Mouse (Mus musculus) gastrocnemius, adult 2 months (tissue): ENCODE data around the gene Cul5. TPM values are rescaled to one million over a fixed set of nuclear protein-coding genes. Genes with fewer than 3 reads are reported as not detected.

Experiments used
- DNase-seq: peaks from one replicate; pipeline ENCODE4 v3.0.0; 2022
- H3K27ac ChIP-seq: fragments of 200-600 bp; 2 replicates; pipeline ENCODE4 v1.8.1; 2022; ENCODE audit warnings: mild to moderate bottlenecking
- H3K4me3 ChIP-seq: fragments of 200-600 bp; 2 replicates; pipeline ENCODE4 v1.8.1; 2022; ENCODE audit warnings: mild to moderate bottlenecking, moderate library complexity
- CTCF ChIP-seq: fragments of 200-600 bp; IDR thresholded peaks from 2 replicates; pipeline ENCODE4 v1.8.1; 2022; ENCODE audit warnings: antibody characterized with exemption, mild to moderate bottlenecking, moderate library complexity
- intact Hi-C: fragments of 180-260 bp; cut with DNase I; formaldehyde crosslinking; loops from one replicate; pipeline ENCODE4 v1.15.1; 2025
- long read RNA-seq, 2 experiments: library from polyadenylated mRNA; stranded (forward); transcript quantifications; one replicate each; pipeline ENCODE4 v2.0.0; 2021
- total RNA-seq, 2 experiments: library from RNA; stranded (reverse); gene quantifications; 2 replicates each; pipeline ENCODE4 v1.2.3; 2021

The Cul5 gene
- total RNA-seq, result 10 to 100 TPM; 77.2 to 80.3 TPM
- long read RNA-seq, experiment 1, transcript Cul5-201 (19 exons, 3,585 nt), result major isoform, 77 of 92 reads
- long read RNA-seq, experiment 1, partial matches to known transcripts, result 8 of 92 reads
- long read RNA-seq, experiment 1, other reads (novel, unspliced or antisense), result 7 of 92 reads
- long read RNA-seq, experiment 2, transcript Cul5-201 (19 exons, 3,585 nt), result major isoform, 63 of 80 reads
- long read RNA-seq, experiment 2, partial matches to known transcripts, result 4 of 80 reads
- long read RNA-seq, experiment 2, other reads (novel, unspliced or antisense), result 13 of 80 reads

DNA sequence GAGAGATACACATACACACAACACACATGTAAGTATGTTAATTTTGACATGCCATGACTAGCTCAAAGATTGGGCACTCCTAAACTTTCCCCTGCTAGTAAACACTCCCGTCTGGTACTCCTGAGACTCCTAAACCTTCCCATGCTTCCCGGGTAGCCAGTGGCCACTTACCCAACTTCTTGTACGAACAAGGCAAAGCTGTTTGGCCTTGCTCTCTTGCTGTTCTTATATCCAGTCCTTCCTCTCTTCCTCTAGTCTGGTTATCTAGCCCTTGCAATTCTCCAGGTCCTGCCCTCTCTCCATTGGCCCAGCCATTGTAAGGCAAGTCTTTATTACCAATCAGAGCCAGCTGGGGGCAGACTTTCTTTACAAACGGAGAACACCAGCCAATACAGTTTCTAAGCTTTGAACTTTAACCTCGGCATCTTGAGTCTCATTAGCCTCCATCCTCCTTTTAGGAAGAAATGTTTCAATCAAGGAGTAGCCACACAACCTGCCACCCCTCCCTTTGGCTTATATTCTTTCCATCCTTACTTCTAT lies at the start of gene Cul5:
Gene Cul5, minus strand, starts transcription at position 335 of the 540 bp plus-strand sequence.
- H3K4me3 ChIP-seq, result no peak within 1 kb of the TSS
- peak; percentile 22; the same call in 1 of the 2 replicates for TF ChIP-seq CTCF
- intact Hi-C loops, result loop anchor here (5.0 to 10.0 kb wide), 2 partner anchors 57 to 425 kb away; partner anchors contain the start of genes Acat1 and Ddx10
- no peak for DNase-seq
- no peak within 1 kb of the TSS for H3K27ac ChIP-seq

DNA sequence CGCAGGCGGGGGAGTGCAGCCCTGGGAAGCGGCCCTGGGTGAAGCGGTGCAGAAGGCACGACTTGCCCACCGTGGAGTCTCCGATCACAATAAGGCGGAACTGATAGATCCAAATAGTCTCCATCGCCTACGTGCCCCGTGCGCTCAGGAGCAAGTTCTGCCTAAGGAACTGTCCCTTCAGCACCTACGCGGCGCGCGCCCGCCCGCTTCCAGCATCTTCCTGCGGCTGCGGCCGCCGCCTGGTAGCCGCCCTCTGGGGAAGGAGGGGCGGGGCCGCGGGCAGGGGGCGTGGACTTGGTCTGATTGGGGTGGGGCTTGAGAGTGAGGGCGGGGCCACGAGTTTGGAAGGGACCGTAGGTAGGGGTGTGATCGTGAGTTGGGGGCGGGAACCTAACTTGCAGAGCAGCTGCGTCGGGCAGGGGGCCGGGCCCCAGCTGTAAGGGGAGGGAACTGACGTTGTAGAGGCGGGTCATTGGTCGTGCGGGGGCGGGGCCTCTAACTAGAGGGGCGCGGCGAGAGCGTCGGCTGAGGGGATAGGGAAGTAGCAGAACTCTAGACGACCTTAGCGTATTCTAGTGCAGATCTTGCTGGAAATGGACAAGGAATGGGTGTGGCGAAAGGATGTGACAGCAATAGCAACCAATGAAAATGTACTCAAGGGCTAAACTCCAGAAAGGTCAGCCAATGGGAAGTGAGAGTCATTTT lies 36.3 kb upstream of the Cul5 start, which contains the start of gene Rab39:
Gene Rab39, minus strand, starts transcription at position 241 of the 705 bp plus-strand sequence.
- Histone ChIP-seq H3K27ac (no peak within 1 kb of the TSS), H3K4me3 (peak within 1 kb of the TSS; percentile 66)
- intact Hi-C loops, result no loop called here
- TF ChIP-seq CTCF, result no peak
- DNase-seq, result peak; percentile 73

DNA sequence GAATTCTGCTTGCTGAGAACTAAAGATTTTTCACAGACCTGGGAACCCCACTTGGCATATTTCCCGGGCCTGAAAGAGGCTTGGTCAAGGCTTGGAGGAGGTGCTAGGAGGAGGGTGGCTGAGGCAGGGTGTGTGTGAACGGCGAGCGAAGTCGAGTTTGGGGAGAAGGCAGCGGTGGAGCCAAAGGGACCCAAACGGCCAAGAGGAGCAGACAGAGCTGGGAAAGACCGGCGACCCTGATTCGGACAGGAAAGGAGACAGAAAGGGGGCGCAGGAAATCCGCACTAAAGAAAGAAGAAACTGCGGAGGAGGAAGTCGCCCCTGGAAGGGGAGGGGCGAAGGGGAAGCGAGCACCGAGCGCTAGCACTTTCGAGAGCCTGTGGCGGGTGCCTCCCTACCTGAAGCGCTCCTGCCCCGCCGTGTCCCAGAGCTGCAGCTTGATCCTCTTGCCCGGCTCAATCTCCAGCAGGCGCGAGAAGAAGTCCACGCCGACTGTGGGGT lies 35.7 kb upstream of the Cul5 start:
- DNase-seq, result peak; percentile 19
- peak overlapping the region; percentile 66 for H3K4me3 ChIP-seq
- no peak overlapping the region for H3K27ac ChIP-seq
- intact Hi-C loops, result no loop called here
- no peak for TF ChIP-seq CTCF

DNA sequence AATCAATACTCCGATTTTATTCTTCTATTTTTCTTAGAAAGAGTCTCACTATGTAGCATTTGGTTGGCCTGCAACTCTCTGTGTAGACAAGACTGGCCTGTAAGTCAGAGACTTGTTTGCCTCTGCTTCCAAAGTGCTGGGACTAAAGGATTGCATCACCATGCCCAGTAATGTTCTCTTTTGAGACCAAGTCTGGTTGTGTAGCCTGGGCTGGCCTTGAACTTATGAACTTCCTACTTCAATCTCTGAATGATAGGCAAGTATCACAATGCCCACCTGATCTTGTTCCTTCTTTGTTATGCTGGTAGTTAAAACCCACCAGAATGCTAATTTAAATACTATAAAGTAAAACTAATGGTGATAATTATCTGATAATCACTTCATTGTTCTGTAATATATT lies 33.2 kb upstream of the Cul5 start:
- no peak for TF ChIP-seq CTCF

DNA sequence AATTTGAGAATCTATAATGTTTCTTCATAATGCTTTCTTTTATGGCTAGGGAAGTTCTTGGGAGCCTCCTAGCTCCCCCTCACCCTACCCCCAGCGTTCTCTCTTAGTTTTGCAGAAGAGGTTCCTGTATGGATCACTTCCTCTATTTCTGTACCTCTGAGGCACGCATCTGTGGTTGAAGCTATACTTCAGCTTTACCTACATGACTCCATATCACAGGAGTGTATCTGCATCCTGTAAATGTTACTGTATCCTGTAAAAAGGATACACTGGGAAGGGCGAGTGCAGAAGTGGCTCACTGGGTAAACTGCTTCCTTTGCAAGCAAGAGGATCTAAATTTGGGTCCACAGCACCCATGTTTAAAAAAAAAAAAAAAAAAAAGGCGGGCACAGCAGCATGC lies 30.7 kb upstream of the Cul5 start:
- intact Hi-C loops, result no loop called here
- Histone ChIP-seq H3K27ac (no peak overlapping the region), H3K4me3 (no peak overlapping the region)
- TF ChIP-seq CTCF, result no peak
- no peak for DNase-seq

More for the DNA sequence above, 33.2 kb upstream of the Cul5 start:
- no peak overlapping the region for H3K4me3 ChIP-seq
- intact Hi-C loops, result no loop called here
- no peak overlapping the region for H3K27ac ChIP-seq
- DNase-seq, result no peak

DNA sequence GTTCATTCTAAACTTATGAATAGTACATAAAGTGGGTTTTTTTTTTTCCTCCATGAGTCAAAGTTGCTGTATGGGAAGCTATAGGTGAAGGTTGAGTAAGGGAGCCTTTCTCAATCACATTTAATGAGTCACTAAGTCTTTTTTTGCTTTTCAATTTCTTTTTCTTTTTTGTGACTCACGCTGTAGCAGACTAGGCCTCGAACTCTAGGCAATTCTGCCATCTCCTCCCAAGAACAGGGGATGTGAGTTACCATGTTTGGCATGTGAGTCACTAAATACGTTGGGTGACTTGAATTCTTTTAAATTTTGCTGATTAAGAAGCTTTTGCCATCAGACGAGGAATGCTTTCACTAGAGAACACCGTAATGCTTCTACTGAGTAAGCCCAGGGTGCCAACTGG lies 26.0 kb upstream of the Cul5 start:
- intact Hi-C loops, result no loop called here
- TF ChIP-seq CTCF, result no peak
- no peak for DNase-seq
- Histone ChIP-seq H3K27ac (no peak overlapping the region), H3K4me3 (no peak overlapping the region)

DNA sequence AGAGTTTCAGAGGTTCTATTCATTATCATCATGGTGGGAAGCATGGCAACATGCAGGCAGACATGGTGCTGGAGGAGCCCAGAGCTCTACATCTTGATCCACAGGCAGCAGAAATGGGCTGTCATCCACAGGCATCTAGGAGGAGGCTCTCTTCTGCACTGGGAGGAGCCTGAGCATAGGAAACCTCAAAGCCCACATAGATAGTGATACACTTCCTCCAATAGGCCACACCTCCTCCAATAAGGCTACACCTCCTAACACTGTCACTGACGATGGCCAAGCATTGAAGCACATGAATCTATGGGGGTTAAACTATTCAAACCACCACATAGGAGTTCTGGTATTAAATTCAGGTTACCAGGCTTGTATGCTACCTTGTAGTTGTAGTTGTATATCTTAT lies 23.9 kb upstream of the Cul5 start:
- TF ChIP-seq CTCF, result no peak
- Histone ChIP-seq H3K27ac (no peak overlapping the region), H3K4me3 (no peak overlapping the region)
- DNase-seq, result no peak
- intact Hi-C loops, result no loop called here

DNA sequence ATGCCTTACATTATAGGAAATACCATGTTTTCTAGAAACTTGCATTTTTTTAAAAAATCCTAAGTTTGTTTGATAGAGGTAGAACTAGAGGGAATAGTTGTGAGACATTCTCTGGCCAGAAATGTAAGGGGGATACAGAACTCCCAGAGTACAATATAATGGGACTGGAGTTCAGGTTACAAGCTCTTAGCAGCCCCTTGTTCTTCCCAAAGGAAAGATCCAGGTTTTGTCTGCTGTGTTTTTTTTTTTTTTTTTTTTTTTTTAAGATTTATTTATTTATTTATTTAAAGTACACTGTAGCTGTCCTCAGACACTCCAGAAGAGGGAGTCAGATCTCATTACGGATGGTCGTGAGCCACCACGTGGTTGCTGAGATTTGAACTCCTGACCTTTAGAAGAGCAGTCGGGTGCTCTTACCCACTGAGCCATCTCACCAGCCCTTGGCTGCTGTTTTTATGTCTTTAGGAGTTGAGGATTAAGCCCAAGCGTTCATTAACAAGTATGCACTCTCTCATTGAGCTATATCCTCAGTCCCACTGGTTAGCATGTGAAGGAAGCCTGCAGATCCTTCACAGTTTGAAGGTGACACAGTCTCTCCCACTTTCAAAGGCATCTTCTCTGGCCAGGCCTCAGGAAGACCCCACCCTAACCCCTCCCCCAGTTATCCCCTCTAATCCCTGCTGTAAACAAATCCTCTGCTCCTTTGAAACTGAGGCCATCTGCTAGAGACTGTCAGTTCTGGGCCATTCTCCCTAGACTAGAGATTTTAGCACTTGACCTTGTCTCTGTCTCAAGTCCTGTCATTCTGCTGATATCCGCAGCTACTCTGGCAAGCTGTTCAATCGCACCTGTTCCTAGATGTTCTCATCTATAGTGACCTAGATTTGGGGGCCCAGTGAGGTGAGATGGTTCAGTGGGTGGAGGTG lies 22.2 kb upstream of the Cul5 start:
- DNase-seq, result no peak
- no peak overlapping the region for H3K4me3 ChIP-seq
- intact Hi-C loops, result no loop called here
- no peak for TF ChIP-seq CTCF
- H3K27ac ChIP-seq, result no peak overlapping the region

DNA sequence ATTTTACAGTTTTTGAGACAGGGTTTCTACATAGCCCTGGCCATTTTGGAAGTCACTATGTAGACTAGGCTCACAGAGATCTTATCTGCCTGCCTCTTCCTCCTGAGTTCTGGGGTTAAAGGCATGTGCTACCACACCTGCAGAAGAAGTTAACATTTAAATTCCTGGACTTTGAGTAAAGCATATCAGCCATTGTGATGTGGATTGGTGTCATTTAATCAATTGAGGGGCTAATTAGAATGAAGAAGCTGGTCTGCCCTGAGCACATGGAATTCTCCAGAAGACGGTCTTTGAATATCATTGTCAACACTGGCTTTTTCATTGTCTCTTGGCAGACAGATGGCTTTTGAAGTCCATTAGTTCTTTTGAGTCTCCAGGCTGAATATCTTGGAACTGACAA lies 11.0 kb upstream of the Cul5 start:
- H3K27ac ChIP-seq, result no peak overlapping the region
- no peak for DNase-seq
- no peak for TF ChIP-seq CTCF
- H3K4me3 ChIP-seq, result no peak overlapping the region
- intact Hi-C loops, result no loop called here

DNA sequence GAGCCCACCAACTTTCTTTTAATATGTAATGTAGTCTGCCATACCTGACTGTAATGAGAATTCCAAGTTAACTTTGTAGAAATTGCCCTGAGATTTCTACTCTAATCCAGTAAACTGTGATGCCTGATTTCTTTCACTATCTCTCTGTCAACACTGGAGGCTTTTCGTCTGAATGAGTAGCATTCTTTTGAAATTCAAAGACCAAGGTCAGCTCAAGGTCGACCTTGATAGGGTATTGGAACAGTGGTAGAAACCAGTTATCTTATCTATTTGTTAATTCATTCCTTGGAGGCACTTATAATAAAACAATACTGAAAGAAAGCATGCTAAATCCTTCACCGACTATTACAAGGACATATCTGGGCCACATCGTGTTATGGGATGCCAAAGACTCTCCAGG lies 7.1 kb upstream of the Cul5 start:
- Histone ChIP-seq H3K27ac (peak overlapping the region; percentile 63; the same call in 1 of the 2 replicates), H3K4me3 (no peak overlapping the region)
- intact Hi-C loops, result no loop called here
- no peak for TF ChIP-seq CTCF
- no peak for DNase-seq

DNA sequence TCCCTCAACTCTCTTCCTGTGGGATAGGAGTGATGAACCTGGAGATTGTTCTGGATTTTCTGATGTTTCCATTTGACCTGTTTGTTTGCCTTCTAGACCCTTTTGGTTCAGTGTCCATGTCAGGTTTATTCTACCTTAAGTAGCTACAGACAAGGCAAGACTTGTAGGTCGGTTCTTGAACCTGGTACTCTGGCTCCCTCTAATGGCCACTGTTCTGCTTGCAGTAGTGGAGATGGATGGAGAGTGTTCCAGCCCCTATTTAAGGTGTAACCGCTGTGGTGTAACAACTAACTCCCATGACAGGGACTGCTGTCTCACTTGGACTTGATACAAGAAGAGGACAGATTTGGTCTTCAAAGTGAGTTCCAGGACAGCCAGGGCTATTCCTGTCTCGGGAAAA lies 3.8 kb upstream of the Cul5 start:
- intact Hi-C loops, result no loop called here
- DNase-seq, result peak; percentile 81
- peak; percentile 88 for TF ChIP-seq CTCF

More for the DNA sequence above, 3.8 kb upstream of the Cul5 start:
- Histone ChIP-seq H3K27ac (peak overlapping the region; percentile 24; the same call in 1 of the 2 replicates), H3K4me3 (no peak overlapping the region)
